Mouse (Mus musculus) forebrain, embryonic 14.5 days (tissue): ENCODE data around the gene Tub. TPM values are rescaled to one million over a fixed set of nuclear protein-coding genes. Genes with fewer than 3 reads are reported as not detected.

Experiments
- ATAC-seq: fragments of 200-750 bp; cut with Nextera tagmentation; 2 replicates; pipeline ENCODE4 v1.8.0; 2017; ENCODE audit warnings: mild to moderate bottlenecking, moderate library complexity
- DNase-seq: peaks from one replicate; pipeline ENCODE4 v3.0.0-alpha.2; 2015; ENCODE audit warnings: low spot score
- H3K27ac ChIP-seq: fragments of 300-500 bp; sonication (generic); 2 replicates; pipeline ENCODE4 v1.5.1; 2014; ENCODE audit warnings: low read depth, mild to moderate bottlenecking, control low read depth, low read length, moderate library complexity
- H3K27me3 ChIP-seq: fragments of 300-500 bp; sonication (generic); replicated peaks from 2 replicates; pipeline ENCODE4 v1.6.1; 2014; ENCODE audit warnings: low read length, control low read depth, mixed read lengths; ENCODE audit not compliant: control insufficient read depth, insufficient read depth
- H3K36me3 ChIP-seq: fragments of 300-500 bp; sonication (generic); 2 replicates; pipeline ENCODE4 v1.6.1; 2014; ENCODE audit warnings: low read length, control low read depth; ENCODE audit not compliant: control insufficient read depth, insufficient read depth
- H3K4me1 ChIP-seq: fragments of 300-500 bp; sonication (generic); 2 replicates; pipeline ENCODE4 v1.6.1; 2014; ENCODE audit warnings: antibody characterized with exemption, low read length, control low read depth; ENCODE audit not compliant: control insufficient read depth, insufficient read depth
- H3K4me2 ChIP-seq: fragments of 300-500 bp; sonication (generic); 2 replicates; pipeline ENCODE4 v1.6.1; 2014; ENCODE audit warnings: mild to moderate bottlenecking, control low read depth, low read length
- H3K4me3 ChIP-seq: fragments of 300-500 bp; sonication (generic); 2 replicates; pipeline ENCODE4 v1.5.1; 2014; ENCODE audit warnings: low read depth, low read length, control low read depth
- H3K9ac ChIP-seq: fragments of 300-500 bp; sonication (generic); 2 replicates; pipeline ENCODE4 v1.6.1; 2014; ENCODE audit warnings: mild to moderate bottlenecking, low read length, control low read depth, moderate library complexity
- H3K9me3 ChIP-seq: fragments of 300-500 bp; sonication (generic); replicated peaks from 2 replicates; pipeline ENCODE4 v1.6.1; 2016; ENCODE audit warnings: low read length, control low read depth, mixed read lengths; ENCODE audit not compliant: control insufficient read depth
- WGBS: fragments of 180-500 bp; shearing (Covaris S2); extraction: QIAGEN DNeasy Blood & Tissue Kit; methylation state at CpG from one replicate; pipeline ENCODE4 v1.1.7; 2014; 5-methylcytosine and 5-hydroxymethylcytosine counted together
- polyA plus RNA-seq: library from polyadenylated mRNA; unstranded; fragments of >200 nt; fragmentation: Nextera tagmentation; extraction: Ambion mirVana; gene quantifications from 2 replicates; pipeline ENCODE4 v1.2.1, GENCODE M21; 2014

Gene Tub
- polyA plus RNA-seq, 1 experiment from 2014 or later: 28.6 TPM

GRCm38 (mm10) chr7:109031331-109031730, 81.2 kb downstream of the Tub start:
- ATAC-seq (no peak), DNase-seq (no peak)
- Histone ChIP-seq H3K4me2 (no peak overlapping the region), H3K36me3 (peaks cover 37% of the 10 kb centered on the region), H3K9me3 (no peaks in the 10 kb centered on the region), H3K27me3 (no peaks in the 10 kb centered on the region), H3K4me3 (no peak overlapping the region), H3K27ac (no peak overlapping the region), H3K4me1 (no peaks in the 10 kb centered on the region), H3K9ac (no peak overlapping the region)
- 91% methylated on average over 3 of the region's 3 CpGs for WGBS

GRCm38 (mm10) chr7:109032054-109032453, 81.9 kb downstream of the Tub start:
- Histone ChIP-seq H3K9ac (no peak overlapping the region), H3K4me2 (no peak overlapping the region), H3K27me3 (no peaks in the 10 kb centered on the region), H3K27ac (no peak overlapping the region), H3K36me3 (peaks cover 36% of the 10 kb centered on the region), H3K4me1 (no peaks in the 10 kb centered on the region), H3K9me3 (no peaks in the 10 kb centered on the region), H3K4me3 (no peak overlapping the region)
- 88% methylated on average over 2 of the region's 2 CpGs for WGBS
- DNase-seq (no peak), ATAC-seq (no peak)

- DNase-seq (no peak), ATAC-seq (no peak)
- no peak overlapping the region for H3K9ac ChIP-seq
- peaks cover 20% of the 10 kb centered on the region; the same call in 1 of the 2 replicates for H3K36me3 ChIP-seq
- 86% methylated on average over 8 of the region's 8 CpGs for WGBS
- no peak overlapping the region for H3K4me3 ChIP-seq
- no peaks in the 10 kb centered on the region for H3K27me3 ChIP-seq
- H3K9me3 ChIP-seq: no peaks in the 10 kb centered on the region
- peak overlapping the region; percentile 67 for H3K27ac ChIP-seq
- H3K4me2 ChIP-seq: no peak overlapping the region
- no peaks in the 10 kb centered on the region for H3K4me1 ChIP-seq
These were observed 88.1 kb downstream of the Tub start for GRCm38 (mm10) chr7:109038121-109038735.

- no peak overlapping the region for H3K4me3 ChIP-seq
- DNase-seq: peak; percentile 68
- peak; percentile 86 for ATAC-seq
- 35% methylated on average over 1 of the region's 1 CpGs for WGBS
- no peaks in the 10 kb centered on the region for H3K4me1 ChIP-seq
- H3K27me3 ChIP-seq: no peaks in the 10 kb centered on the region
- peaks cover 20% of the 10 kb centered on the region; the same call in 1 of the 2 replicates for H3K36me3 ChIP-seq
- H3K27ac ChIP-seq: peak overlapping the region; percentile 67
- H3K4me2 ChIP-seq: no peak overlapping the region
- H3K9me3 ChIP-seq: no peaks in the 10 kb centered on the region
- H3K9ac ChIP-seq: no peak overlapping the region
These were observed 88.8 kb downstream of the Tub start for GRCm38 (mm10) chr7:109038987-109039386.

GRCm38 (mm10) chr7:109039445-109039844, 89.3 kb downstream of the Tub start:
- Histone ChIP-seq H3K36me3 (peaks cover 18% of the 10 kb centered on the region; the same call in 1 of the 2 replicates), H3K9ac (no peak overlapping the region), H3K4me3 (no peak overlapping the region), H3K27ac (peak overlapping the region; percentile 67), H3K4me1 (no peaks in the 10 kb centered on the region), H3K4me2 (no peak overlapping the region), H3K27me3 (no peaks in the 10 kb centered on the region), H3K9me3 (no peaks in the 10 kb centered on the region)
- 77% methylated on average over 5 of the region's 5 CpGs for WGBS
- DNase-seq: peak; percentile 78
- peak; percentile 95 for ATAC-seq

- 94% methylated on average over 2 of the region's 2 CpGs for WGBS
- Histone ChIP-seq H3K36me3 (peaks cover 11% of the 10 kb centered on the region; the same call in 1 of the 2 replicates), H3K27me3 (no peaks in the 10 kb centered on the region), H3K9ac (no peak overlapping the region), H3K27ac (no peak overlapping the region), H3K9me3 (no peaks in the 10 kb centered on the region), H3K4me2 (no peak overlapping the region), H3K4me1 (no peaks in the 10 kb centered on the region), H3K4me3 (no peak overlapping the region)
- ATAC-seq (no peak), DNase-seq (no peak)
These were observed 95.7 kb downstream of the Tub start for GRCm38 (mm10) chr7:109045876-109046275.

GRCm38 (mm10) chr7:109050831-109051230, 100.7 kb downstream of the Tub start:
- no peak overlapping the region for H3K4me3 ChIP-seq
- H3K36me3 ChIP-seq: peaks cover 23% of the 10 kb centered on the region
- no peaks in the 10 kb centered on the region for H3K27me3 ChIP-seq
- ATAC-seq: no peak
- H3K4me1 ChIP-seq: no peaks in the 10 kb centered on the region
- no peak overlapping the region for H3K4me2 ChIP-seq
- no peak overlapping the region for H3K9ac ChIP-seq
- H3K27ac ChIP-seq: no peak overlapping the region
- WGBS: 85% methylated on average over 1 of the region's 1 CpGs
- no peak for DNase-seq
- H3K9me3 ChIP-seq: no peaks in the 10 kb centered on the region

GRCm38 (mm10) chr7:109059536-109059935, 109.4 kb downstream of the Tub start:
- H3K27ac ChIP-seq: no peak overlapping the region
- no peak overlapping the region for H3K4me3 ChIP-seq
- H3K36me3 ChIP-seq: peaks cover 2% of the 10 kb centered on the region; the same call in 1 of the 2 replicates
- DNase-seq (no peak), ATAC-seq (no peak)
- no peaks in the 10 kb centered on the region for H3K9me3 ChIP-seq
- H3K27me3 ChIP-seq: no peaks in the 10 kb centered on the region
- H3K4me2 ChIP-seq: no peak overlapping the region
- WGBS: 89% methylated on average over 4 of the region's 4 CpGs
- no peak overlapping the region for H3K9ac ChIP-seq
- no peaks in the 10 kb centered on the region for H3K4me1 ChIP-seq

- Histone ChIP-seq H3K9ac (no peak overlapping the region), H3K9me3 (no peaks in the 10 kb centered on the region), H3K27ac (no peak overlapping the region), H3K4me3 (no peak overlapping the region), H3K27me3 (no peaks in the 10 kb centered on the region), H3K4me2 (no peak overlapping the region), H3K4me1 (no peaks in the 10 kb centered on the region), H3K36me3 (no peaks in the 10 kb centered on the region)
- DNase-seq (no peak), ATAC-seq (no peak)
- WGBS: 87% methylated on average over 4 of the region's 4 CpGs
These were observed 119.5 kb downstream of the Tub start for GRCm38 (mm10) chr7:109069641-109070040.
